Mouse (Mus musculus) lung, postnatal 14 days (tissue): ENCODE measurements at regions not wholly inside any gene's neighbourhood (a gene's known extent, or its start where the extent isn't known, plus 50 kb on each side); places are given as distances from the start of the nearest gene placed in this dataset.

ENCODE experiments used
- DNase-seq: peaks from one replicate; pipeline ENCODE4 v3.0.0; 2021

- no peak for DNase-seq
These were observed 166.9 kb downstream of the 3100002H09Rik start for GRCm38 (mm10) chr4:124443613-124444108.

- no peak for DNase-seq
These were observed 167.5 kb downstream of the 3100002H09Rik start for GRCm38 (mm10) chr4:124443130-124443503.

- DNase-seq: no peak
These were observed 168.0 kb downstream of the 3100002H09Rik start for GRCm38 (mm10) chr4:124442491-124443129.

- DNase-seq: no peak
These were observed 168.7 kb downstream of the 3100002H09Rik start for GRCm38 (mm10) chr4:124441737-124442487.

- no peak for DNase-seq
These were observed 175.6 kb downstream of the 3100002H09Rik start for GRCm38 (mm10) chr4:124435040-124435434.

- no peak for DNase-seq
These were observed 176.3 kb downstream of the 3100002H09Rik start for GRCm38 (mm10) chr4:124434059-124435039.

GRCm38 (mm10) chr4:124433506-124433905 is 177.1 kb downstream of the 3100002H09Rik start:
- DNase-seq: peak; percentile 10

- DNase-seq: no peak
These were observed 179.4 kb downstream of the 3100002H09Rik start for GRCm38 (mm10) chr4:124431193-124431592.

GRCm38 (mm10) chr4:124428844-124429243 is 181.8 kb downstream of the 3100002H09Rik start:
- DNase-seq: no peak

- DNase-seq: no peak
These were observed 188.2 kb downstream of the 3100002H09Rik start for GRCm38 (mm10) chr4:124422406-124422805.

GRCm38 (mm10) chr4:124418431-124418830 is 192.2 kb downstream of the 3100002H09Rik start:
- no peak for DNase-seq

- no peak for DNase-seq
These were observed 193.4 kb downstream of the 3100002H09Rik start for GRCm38 (mm10) chr4:124417176-124417575.

- no peak for DNase-seq
These were observed 194.3 kb downstream of the 3100002H09Rik start for GRCm38 (mm10) chr4:124416266-124416665.

GRCm38 (mm10) chr4:124414386-124414785 is 196.2 kb downstream of the 3100002H09Rik start:
- no peak for DNase-seq

GRCm38 (mm10) chr4:124409279-124409678 is 201.3 kb downstream of the 3100002H09Rik start:
- DNase-seq: no peak

GRCm38 (mm10) chr4:124402075-124402474 is 208.5 kb downstream of the 3100002H09Rik start:
- DNase-seq: no peak

- DNase-seq: no peak
These were observed 209.9 kb downstream of the 3100002H09Rik start for GRCm38 (mm10) chr4:124400741-124401140.

- DNase-seq: no peak
These were observed 210.4 kb downstream of the 3100002H09Rik start for GRCm38 (mm10) chr4:124400136-124400675.

- no peak for DNase-seq
These were observed 212.2 kb downstream of the 3100002H09Rik start for GRCm38 (mm10) chr4:124398354-124398753.

GRCm38 (mm10) chr4:124396566-124397283 is 213.9 kb downstream of the 3100002H09Rik start:
- DNase-seq: peak; percentile 1

- no peak for DNase-seq
These were observed 214.6 kb downstream of the 3100002H09Rik start for GRCm38 (mm10) chr4:124395966-124396395.
